Mouse (Mus musculus) brain, embryonic 14.5 days (tissue): ENCODE data around the gene Plppr3. TPM values are rescaled to one million over a fixed set of nuclear protein-coding genes. Genes with fewer than 3 reads are reported as not detected.

Source experiments
- DNase-seq: peaks from one replicate; pipeline ENCODE4 v3.0.0-alpha.2; 2011; ENCODE audit warnings: low read depth
- CTCF ChIP-seq: fragments of 200-500 bp; IDR thresholded peaks from 2 replicates; pipeline ENCODE4 v1.5.1; 2012; ENCODE audit warnings: inconsistent platforms, mild to moderate bottlenecking, moderate library complexity, borderline replicate concordance; ENCODE audit not compliant: insufficient read depth, insufficient read length; ENCODE audit errors: extremely low read depth
- POLR2A ChIP-seq: fragments of 200-500 bp; IDR thresholded peaks from 2 replicates; pipeline ENCODE4 v1.6.1; 2012; ENCODE audit warnings: mild to moderate bottlenecking, inconsistent platforms, borderline replicate concordance; ENCODE audit not compliant: poor library complexity, insufficient read depth, insufficient read length, severe bottlenecking; ENCODE audit errors: extremely low read depth
- polyA plus RNA-seq: library from polyadenylated mRNA; depleted of rRNA; stranded (reverse); fragments of >200 nt; gene quantifications from 2 replicates; pipeline ENCODE4 v1.2.3, GENCODE M21; 2012

Gene Plppr3
- polyA plus RNA-seq, 1 experiment = 805 TPM

DNA sequence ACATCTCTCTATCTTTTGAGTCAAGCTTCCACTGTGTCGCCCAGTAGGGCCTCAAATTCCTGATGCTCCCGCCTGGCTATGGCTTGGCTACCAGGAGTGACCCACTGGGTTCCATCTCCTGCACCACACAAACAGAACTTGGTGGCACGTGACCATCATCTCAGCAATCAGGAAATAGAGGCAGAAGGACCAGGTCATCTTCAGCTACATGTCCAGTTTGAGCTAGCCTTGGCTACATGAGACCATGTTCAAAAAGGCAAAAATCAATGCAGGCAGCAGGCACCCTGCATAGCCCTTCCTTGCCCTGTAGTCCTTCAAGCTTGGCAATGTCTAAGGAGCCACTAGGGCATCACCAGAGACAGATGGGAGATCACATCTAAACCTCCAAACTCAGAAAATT, 34.3 kb downstream of the Plppr3 start:
- no peak for DNase-seq
- TF ChIP-seq POLR2A (no peak), CTCF (no peak)

DNA sequence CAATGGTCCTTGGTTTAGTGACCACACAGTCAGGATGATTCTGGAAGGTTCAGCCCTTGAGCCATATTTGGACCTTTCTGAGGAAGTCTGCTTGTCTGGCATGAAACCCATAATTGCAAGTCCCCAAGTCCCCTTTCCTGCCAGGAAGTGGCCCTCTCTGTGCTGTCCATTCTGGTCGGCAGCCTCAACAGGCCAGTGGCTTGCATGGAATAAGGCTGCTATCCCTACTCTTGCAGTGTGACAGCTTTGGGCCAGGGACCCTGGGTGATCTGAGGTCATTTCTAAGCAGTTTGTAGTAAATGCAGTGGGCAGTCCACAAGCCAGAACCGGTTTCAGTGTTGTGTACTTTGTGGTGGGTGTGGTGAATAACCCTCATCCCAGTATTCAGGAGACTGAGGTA, 36.3 kb downstream of the Plppr3 start:
- TF ChIP-seq POLR2A = no peak
- no peak for TF ChIP-seq CTCF

DNA sequence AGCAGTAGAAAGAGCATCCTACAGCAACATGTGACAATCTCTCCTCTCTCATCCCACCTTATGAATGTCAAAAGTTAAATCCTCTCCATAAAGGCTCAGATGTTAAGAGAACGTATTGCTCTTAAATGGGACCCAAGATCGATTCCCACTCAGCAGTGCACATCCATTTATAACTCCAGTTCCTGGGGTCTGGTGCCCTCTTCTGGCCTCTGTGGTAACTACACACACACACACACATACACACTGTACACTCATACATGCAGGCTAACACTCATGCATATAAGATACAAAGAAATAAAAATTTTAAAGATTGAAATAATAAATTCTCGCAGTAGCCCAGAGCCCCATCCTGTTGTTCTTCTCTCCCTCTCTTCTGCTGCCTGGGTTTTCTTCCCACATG, 37.5 kb downstream of the Plppr3 start:
- no peak for DNase-seq
- TF ChIP-seq POLR2A = no peak
- peak; percentile 18; the same call in 1 of the 2 replicates for TF ChIP-seq CTCF

More for the DNA sequence above, 36.3 kb downstream of the Plppr3 start:
- DNase-seq = no peak

DNA sequence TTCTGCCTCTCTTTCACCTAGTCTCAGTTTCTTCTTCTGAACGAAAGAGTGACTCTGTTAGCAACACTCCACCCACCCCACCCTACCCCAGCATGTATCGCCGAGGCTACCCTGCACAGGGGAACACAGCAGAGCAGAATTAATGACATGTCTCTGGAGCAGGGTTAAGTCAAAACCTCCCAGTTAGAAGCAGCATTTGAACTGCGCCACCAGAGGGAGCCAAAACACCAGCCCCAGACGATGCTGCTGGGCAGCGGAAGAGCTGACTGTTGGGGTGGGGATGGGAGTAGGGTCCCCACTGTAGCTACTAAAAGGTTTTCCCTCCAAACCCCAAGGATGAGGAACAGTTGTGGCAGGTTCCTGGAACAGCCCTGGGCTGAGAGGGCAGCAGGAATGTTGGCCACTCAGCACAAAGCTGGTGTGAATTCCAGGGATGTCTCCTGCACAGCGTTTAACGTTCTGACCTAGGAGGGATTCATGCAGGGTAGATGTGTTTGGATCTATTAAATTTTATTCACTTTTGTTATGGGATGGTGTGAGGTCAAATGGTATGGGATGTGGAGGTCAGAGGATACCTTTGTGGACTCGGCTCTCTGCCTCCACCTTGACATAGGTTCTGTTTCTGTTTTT, 39.5 kb downstream of the Plppr3 start:
- peak; percentile 88 for DNase-seq
- TF ChIP-seq POLR2A (no peak), CTCF (peak; percentile 98)

DNA sequence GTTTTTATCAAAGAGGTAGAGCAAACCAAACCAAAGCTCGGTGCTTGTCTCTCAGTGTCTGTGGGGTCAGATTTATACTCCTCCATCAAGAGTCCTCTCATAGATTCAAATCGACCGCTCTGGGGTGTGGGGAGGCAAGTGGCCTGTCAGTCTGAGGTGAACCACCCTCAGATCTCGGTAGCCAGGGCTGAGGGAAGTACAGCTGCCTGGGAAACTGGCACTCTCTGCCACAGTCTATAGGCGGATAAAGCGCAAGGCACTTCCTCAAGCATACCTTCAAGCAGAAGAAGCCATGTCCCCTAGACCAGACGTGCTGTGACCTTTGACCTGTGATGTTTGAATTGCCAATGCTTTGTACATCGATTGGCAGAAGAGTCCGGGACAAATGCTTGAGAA, 41.6 kb downstream of the Plppr3 start:
- no peak for DNase-seq
- TF ChIP-seq CTCF (no peak), POLR2A (no peak)

DNA sequence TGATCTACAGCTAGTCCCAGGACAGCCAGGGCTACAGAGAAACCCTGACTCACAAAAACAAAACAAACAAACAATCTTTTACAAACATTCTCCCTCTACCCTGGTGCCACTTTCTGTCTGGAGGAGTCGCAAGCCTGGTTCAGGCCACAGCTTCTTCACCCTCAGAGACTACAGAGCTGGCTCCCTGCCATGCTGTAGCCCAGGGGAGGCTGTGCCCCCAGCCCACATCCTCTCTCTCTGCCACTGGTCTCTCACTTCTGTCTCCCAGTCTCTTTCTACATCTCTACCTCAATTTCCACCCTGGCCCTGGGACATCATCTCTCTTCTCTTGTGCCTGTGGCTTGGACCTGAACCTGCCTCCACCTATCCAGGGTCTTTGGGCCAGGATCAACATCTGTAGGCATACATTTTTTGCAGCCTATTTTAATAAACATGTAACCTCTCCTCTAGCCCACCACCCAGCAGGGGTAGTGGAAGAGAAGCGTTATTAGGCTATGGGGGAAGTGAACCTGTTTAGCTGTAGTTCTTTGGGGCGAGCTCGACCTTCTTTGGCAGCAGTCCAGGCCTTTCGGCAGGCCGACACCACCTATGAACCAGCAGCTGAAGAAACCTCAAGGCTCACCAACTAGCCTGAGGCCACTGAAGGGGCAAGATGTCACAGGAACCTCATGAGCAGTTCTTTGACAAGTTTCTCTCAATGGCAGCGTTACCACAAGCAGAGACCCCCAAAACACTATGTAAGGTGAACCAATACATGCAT, 42.2 kb downstream of the Plppr3 start:
- no peak for TF ChIP-seq CTCF
- TF ChIP-seq POLR2A = no peak
- no peak for DNase-seq

DNA sequence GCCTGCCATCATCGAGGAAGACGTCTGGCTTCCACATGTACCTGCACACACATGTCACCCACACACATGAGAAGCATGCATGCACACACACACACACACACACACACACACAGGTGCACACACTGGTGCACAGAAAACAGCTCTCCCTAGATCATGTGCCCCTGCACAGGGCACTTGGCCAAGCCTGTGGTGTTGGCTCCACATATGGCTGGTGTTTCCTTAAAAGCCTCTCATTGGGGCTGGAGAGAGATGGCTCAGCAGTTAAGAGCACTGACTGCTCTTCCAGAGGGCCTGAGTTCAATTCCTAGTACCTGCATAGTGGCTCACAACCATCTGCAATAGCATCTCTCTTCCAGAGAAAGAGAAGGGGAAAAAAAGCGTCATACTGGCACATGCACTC, 42.9 kb downstream of the Plppr3 start:
- no peak for DNase-seq
- no peak for TF ChIP-seq CTCF
- no peak for TF ChIP-seq POLR2A

DNA sequence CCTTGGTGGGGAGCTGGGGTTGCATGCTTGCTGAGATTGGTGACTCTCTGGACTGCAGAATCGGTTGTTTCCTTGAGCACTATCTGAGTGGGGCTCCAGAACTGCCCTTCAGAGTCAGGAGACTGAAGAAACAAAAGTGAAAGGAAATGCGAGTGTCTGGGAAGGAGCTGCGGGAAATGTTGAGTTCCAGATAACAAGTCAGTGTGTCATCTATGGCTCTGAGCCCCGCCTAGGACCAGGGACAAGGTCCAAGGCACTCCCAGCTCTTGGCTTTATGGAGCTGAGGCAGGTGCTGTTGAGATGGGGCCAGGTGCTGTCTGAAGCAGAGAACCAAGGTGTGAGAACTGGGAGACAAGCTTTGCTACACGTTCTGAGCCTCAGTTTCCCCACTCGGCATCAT, 50.0 kb downstream of the Plppr3 start:
- DNase-seq = no peak
- TF ChIP-seq POLR2A (no peak), CTCF (no peak)

DNA sequence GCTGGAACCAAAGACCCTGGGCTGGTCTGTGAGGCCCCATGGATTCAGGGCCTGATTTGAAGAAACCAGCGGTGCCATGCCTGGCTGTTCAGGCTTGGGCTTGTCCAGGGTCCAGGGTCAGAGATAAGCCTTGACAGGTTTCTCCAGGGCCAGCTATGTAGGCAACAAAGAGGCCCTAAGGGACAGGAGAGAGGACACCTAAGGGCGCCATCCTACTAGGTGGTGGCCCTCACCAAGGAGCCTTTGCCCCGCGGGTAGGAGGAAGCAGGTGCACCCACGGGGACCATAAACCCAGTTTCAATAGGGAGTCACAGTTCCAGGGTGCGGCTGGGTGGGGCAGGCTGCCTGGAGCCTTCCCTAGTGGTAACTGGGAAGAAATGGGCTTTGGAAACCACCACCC, 51.4 kb downstream of the Plppr3 start:
- no peak for DNase-seq
- TF ChIP-seq POLR2A = no peak
- no peak for TF ChIP-seq CTCF

DNA sequence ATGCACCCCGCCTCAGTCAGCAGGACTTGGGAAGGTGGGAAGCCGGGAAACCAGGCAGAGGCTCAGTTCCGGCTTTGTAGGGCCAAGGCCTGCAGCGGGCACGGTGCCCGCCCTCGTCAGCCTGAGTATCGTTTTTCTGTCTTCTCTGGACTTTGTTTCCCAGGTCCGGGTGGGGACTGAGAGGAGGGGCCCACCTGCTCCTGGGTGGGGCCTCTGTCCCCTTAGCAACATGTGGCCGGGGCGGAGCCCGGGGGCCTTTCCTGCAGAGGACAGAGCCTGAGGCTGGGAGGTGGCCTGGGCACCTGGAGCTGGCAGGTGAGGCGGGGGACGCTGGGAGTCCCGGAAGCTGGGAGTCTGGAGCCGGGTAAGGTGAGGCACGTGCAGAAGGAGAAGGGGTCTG, 52.1 kb downstream of the Plppr3 start:
- DNase-seq = no peak
- TF ChIP-seq CTCF (no peak), POLR2A (no peak)

DNA sequence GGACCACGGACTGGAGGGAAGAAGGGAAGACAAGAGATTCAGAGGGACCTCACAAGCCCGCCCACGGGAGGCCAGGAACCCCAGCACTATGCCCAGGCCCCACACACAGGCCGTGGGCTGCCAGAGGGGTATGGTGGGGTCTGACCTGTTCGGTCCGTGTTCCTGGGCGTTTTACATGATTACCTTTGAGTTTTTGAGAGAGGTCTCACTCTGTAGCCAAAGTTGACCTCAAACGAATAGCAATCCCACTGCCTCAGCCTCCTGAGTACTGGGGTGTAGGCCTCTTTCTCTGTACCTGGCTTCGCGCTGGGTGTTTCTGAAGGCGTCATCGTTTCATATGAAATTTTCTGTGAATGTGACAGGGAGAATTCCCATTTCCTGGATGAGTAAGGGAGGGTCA, 52.7 kb downstream of the Plppr3 start:
- TF ChIP-seq POLR2A (no peak), CTCF (no peak)
- DNase-seq = no peak

DNA sequence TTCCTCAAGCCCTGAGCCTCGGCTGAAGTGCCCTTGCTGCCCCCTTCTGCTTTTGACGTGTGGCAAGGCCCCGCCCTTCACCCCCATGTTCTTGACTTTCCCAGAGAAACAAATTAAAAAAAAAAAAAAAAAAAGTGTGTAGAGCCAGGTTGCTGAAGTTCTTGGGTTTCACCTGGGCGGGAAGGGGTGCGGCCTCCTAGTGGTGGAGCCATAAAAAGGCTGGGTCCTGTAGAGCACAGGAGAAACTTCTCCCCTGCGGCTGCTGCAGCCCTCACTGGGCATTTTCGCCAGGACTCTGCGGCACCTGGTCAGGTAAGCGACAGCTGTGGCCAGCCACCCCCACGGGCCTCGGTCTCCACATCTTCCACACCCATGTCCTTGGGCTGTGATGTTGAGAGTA, 53.7 kb downstream of the Plppr3 start, which contains the start of gene Misp:
Gene Misp, plus strand, starts transcription at position 208 of the 400 bp plus-strand sequence.
- TF ChIP-seq CTCF (peak; percentile 24; the same call in 1 of the 2 replicates), POLR2A (no peak)

DNA sequence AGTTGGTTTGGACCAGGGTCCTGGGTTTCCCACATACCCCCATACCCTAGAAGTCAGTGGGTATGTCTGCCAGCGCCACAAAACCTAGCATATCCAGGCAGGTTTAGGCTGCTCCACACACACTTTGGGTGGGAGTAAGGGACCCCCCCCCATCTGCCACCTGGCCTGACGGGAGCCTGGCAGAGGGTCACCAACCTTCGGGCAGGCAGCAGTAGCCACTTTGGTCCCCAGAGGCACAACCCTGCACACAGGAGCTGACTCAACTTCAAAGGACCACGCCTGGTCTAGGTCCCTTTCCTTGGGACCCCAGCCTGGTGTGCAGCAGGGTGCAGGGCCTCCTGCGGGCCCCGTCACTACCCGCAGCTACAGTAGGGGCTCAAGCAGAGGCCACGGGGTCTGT, 54.2 kb downstream of the Plppr3 start:
- no peak for DNase-seq
- TF ChIP-seq CTCF (no peak), POLR2A (no peak)

More for the DNA sequence above, 53.7 kb downstream of the Plppr3 start, which contains the start of gene Misp:
- DNase-seq = no peak
